Comparison of ENCODE assay signal across 27 mouse cellular contexts in genomic region chr5:100901046-100901445, GRCm38 (mm10). TPM values are rescaled to one million over a fixed set of nuclear protein-coding genes. Genes with fewer than 3 reads are reported as not detected.
"Had no signal": no experiment of that assay in that cellular context is flagged by ENCODE, and none has a peak within 500 bp of the region (broad histone marks: within the 10 kb centered on the region; RNA-seq: fewer than 3 reads in every experiment).

No protein-coding gene starts in this region.

- H3K27me3 ChIP-seq: heart, embryonic 12.5 days; hindbrain, embryonic 12.5 days; intestine, embryonic 15.5 days; limb, embryonic 13.5 days; liver, embryonic 13.5 days had no signal

- ATAC-seq: hindbrain, embryonic 16.5 days; inflammation-experienced regulatory T-cells, adult 6 months; intestine, embryonic 15.5 days; intestine, postnatal 0 days had no signal

- H3K36me3 ChIP-seq: heart, embryonic 10.5 days; hindbrain, embryonic 10.5 days; hindbrain, embryonic 12.5 days; intestine, embryonic 15.5 days; limb, embryonic 13.5 days; liver, embryonic 13.5 days had no signal

- H3K4me2 ChIP-seq: heart, embryonic 12.5 days; hindbrain, embryonic 12.5 days; hindbrain, embryonic 14.5 days; intestine, embryonic 15.5 days; limb, embryonic 13.5 days; liver, embryonic 11.5 days; liver, embryonic 13.5 days had no signal

- H3K4me3 ChIP-seq: gastrocnemius, adult 2 months; heart, embryonic 10.5 days; heart, embryonic 12.5 days; hindbrain, embryonic 10.5 days; hindbrain, embryonic 12.5 days; intestine, embryonic 15.5 days; layer of hippocampus, adult 2 months; left cerebral cortex, adult 2 months; limb, embryonic 13.5 days; liver, embryonic 13.5 days had no signal

- H3K9me3 ChIP-seq: heart, embryonic 10.5 days; hindbrain, embryonic 12.5 days; intestine, embryonic 15.5 days; limb, embryonic 13.5 days had no signal

- H3K9ac ChIP-seq: heart, embryonic 12.5 days; hindbrain, embryonic 12.5 days; hindbrain, embryonic 14.5 days; intestine, embryonic 15.5 days; limb, embryonic 13.5 days; liver, embryonic 13.5 days had no signal

- H3K4me1 ChIP-seq: heart, embryonic 10.5 days; heart, embryonic 12.5 days; hindbrain, embryonic 10.5 days; hindbrain, embryonic 12.5 days; intestine, embryonic 15.5 days; liver, embryonic 13.5 days had no signal

- H3K27ac ChIP-seq: gastrocnemius, adult 2 months; heart, embryonic 10.5 days; hindbrain, embryonic 10.5 days; hindbrain, embryonic 12.5 days; hindbrain, embryonic 14.5 days; intestine, embryonic 15.5 days; layer of hippocampus, adult 2 months; left cerebral cortex, adult 2 months; limb, embryonic 13.5 days; liver, embryonic 13.5 days had no signal

- DNase-seq: gastrocnemius, adult 2 months; gastrocnemius, postnatal 10 days; gastrocnemius, postnatal 25 days; heart, adult 18-20 months; heart, postnatal 10 days; heart, postnatal 4 days; kidney, adult 18-20 months; kidney, adult 8-10 months; kidney, postnatal 10 days; kidney, postnatal 25 days; kidney, postnatal 4 days; liver; liver, embryonic 13.5 days had no signal

RNA-seq across cellular contexts. Expression of gene Gpat3, which starts 55.5 kb away (rescaled TPM):
- total RNA-seq: granulocyte monocyte progenitor cell, adult 5-6 weeks had no signal
